8 mouse cellular contexts compared by ENCODE assay signal in the genomic region with DNA sequence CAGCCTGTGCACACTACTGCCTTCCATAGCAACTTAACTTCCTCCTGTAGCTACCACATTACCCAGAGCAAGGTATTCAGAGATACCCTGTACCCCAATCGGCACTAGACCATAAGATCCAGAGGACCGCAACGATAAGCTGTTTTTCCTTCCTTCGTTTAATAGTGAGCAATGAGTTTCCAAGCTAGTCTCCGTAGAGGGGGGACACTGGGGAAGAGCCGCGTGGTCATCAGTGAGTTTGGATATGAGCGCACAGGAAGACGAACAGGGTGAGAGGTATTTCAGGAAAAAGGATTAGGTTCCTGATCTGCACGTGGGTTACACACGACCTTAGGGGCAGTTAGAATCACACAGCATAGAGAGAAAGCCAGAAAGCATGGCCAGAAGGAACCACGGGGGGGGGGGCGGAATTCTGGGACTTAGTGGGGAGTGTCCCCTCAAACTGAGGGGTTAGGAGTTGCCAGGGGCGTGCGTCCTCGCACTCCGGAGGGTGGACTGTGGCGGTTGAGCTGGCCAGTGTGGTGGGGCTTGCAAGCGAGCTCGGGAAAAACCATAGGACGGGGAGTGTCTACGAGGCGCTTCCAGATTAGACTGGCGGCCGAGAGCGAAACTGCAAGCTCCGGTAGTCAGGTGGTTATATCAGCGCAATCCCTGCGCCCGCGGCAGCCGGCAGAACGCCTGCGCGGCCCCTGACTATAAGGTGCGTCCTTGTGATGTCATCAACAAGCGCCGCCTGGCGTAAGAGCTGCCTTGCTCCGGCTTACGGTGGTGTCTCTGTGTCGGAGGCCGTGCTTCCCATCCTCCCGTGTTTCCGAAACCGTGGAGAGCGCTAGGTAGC. TPM values are rescaled to one million over a fixed set of nuclear protein-coding genes. Genes with fewer than 3 reads are reported as not detected.
DNase-seq lines count a peak whose midpoint lies in the region; ATAC-seq and TF ChIP-seq lines count a peak whose summit lies in the region.

No protein-coding gene starts in this region.

- peak; percentile 89; the same call in 1 of the 2 replicates for TF ChIP-seq POLR2A in limb, embryonic 14.5 days (IDR thresholded peaks at IDR 0.05; ENCODE audit: borderline replicate concordance, extremely low read depth, insufficient read depth, insufficient read length)

- 0 out of 2 replicates have a peak, but pooled peaks cover 12% of the 10 kb centered on the region for H3K36me3 ChIP-seq in embryonic facial prominence, embryonic 14.5 days (ENCODE audit: control insufficient read depth, insufficient read depth, low read length)
- peaks cover 14% of the 10 kb centered on the region for H3K36me3 ChIP-seq in limb, embryonic 14.5 days (ENCODE audit: control insufficient read depth, insufficient read depth, low read length)
- H3K36me3 ChIP-seq in midbrain, postnatal 0 days (ENCODE audit: insufficient read depth, low read length) = peaks cover 19% of the 10 kb centered on the region

- peaks cover 7% of the 10 kb centered on the region; the same call in 1 of the 2 replicates for H3K4me1 ChIP-seq in embryonic facial prominence, embryonic 14.5 days (ENCODE audit: control insufficient read depth, insufficient read depth, low read length)
- peaks cover 7% of the 10 kb centered on the region for H3K4me1 ChIP-seq in limb, embryonic 14.5 days (ENCODE audit: control insufficient read depth, insufficient read depth, low read length)
- peaks cover 11% of the 10 kb centered on the region; the same call in 1 of the 2 replicates for H3K4me1 ChIP-seq in midbrain, postnatal 0 days (ENCODE audit: insufficient read depth, low read length)

- DNase-seq in 3T3-L1 (ENCODE audit: low read depth, low spot score) = peak; percentile 99
- peak; percentile 83 to 87 for DNase-seq in adrenal gland, postnatal 4 days (ENCODE audit: low spot score in 2 of 2)
- peak; percentile 99 for DNase-seq in embryonic facial prominence, embryonic 14.5 days (ENCODE audit: low spot score)
- DNase-seq in heart, adult 8-10 months (ENCODE audit: low spot score) = peak; percentile 94
- DNase-seq in kidney, adult 9 months = peak; percentile 96
- DNase-seq in limb, embryonic 14.5 days (ENCODE audit: low spot score) = peak; percentile 98
- DNase-seq in midbrain, postnatal 0 days (ENCODE audit: low spot score) = peak; percentile 99
- peak; percentile 85 to 92 for DNase-seq in spleen, postnatal 14 days (ENCODE audit: low spot score in 2 of 2)

- peak; percentile 75 for TF ChIP-seq CTCF in midbrain, postnatal 0 days (IDR thresholded peaks at IDR 0.05)

- H3K27me3 ChIP-seq in embryonic facial prominence, embryonic 14.5 days (replicated peaks; ENCODE audit: control insufficient read depth, insufficient read depth, low read length) = peaks cover 36% of the 10 kb centered on the region
- peaks cover 20% of the 10 kb centered on the region for H3K27me3 ChIP-seq in limb, embryonic 14.5 days (ENCODE audit: control insufficient read depth, insufficient read depth, low read length)
- peaks cover 9% of the 10 kb centered on the region for H3K27me3 ChIP-seq in midbrain, postnatal 0 days (ENCODE audit: insufficient read depth, low read length)

- peak overlapping the region; percentile 92 for H3K4me2 ChIP-seq in embryonic facial prominence, embryonic 14.5 days (ENCODE audit: low read depth, low read length)
- H3K4me2 ChIP-seq in limb, embryonic 14.5 days (replicated peaks; ENCODE audit: low read depth, low read length, severe bottlenecking) = peak overlapping the region; percentile 73
- peak overlapping the region; percentile 98 for H3K4me2 ChIP-seq in midbrain, postnatal 0 days (ENCODE audit: low read depth, low read length, poor library complexity, severe bottlenecking)

- no peaks in the 10 kb centered on the region; the same call in 1 of the 2 replicates for H3K9me3 ChIP-seq in embryonic facial prominence, embryonic 14.5 days (ENCODE audit: control insufficient read depth, low read length)
- H3K9me3 ChIP-seq in limb, embryonic 14.5 days (ENCODE audit: control insufficient read depth, low read length) = no peaks in the 10 kb centered on the region
- H3K9me3 ChIP-seq in midbrain, postnatal 0 days (ENCODE audit: low read length) = no peaks in the 10 kb centered on the region

- ATAC-seq in embryonic facial prominence, embryonic 14.5 days (ENCODE audit: low read depth) = peak; percentile 96
- peak; percentile 99 for ATAC-seq in limb, embryonic 14.5 days (ENCODE audit: low FRiP score, low read depth)
- peak; percentile 94 for ATAC-seq in midbrain, postnatal 0 days (ENCODE audit: low FRiP score)

- H3K9ac ChIP-seq in embryonic facial prominence, embryonic 14.5 days (ENCODE audit: low read depth, low read length) = peak overlapping the region; percentile 83
- H3K9ac ChIP-seq in limb, embryonic 14.5 days (ENCODE audit: low read depth, low read length, severe bottlenecking) = peak overlapping the region; percentile 83
- peak overlapping the region; percentile 81 for H3K9ac ChIP-seq in midbrain, postnatal 0 days (replicated peaks; ENCODE audit: low read length, poor library complexity, severe bottlenecking)

- 2% methylated on average over 45 of the region's 47 CpGs for WGBS in embryonic facial prominence, embryonic 14.5 days
- 3% methylated on average over 45 of the region's 47 CpGs for WGBS in limb, embryonic 14.5 days
- 1% methylated on average over 47 of the region's 47 CpGs for WGBS in midbrain, postnatal 0 days

- H3K4me3 ChIP-seq in embryonic facial prominence, embryonic 14.5 days (ENCODE audit: low read depth, low read length) = peak overlapping the region; percentile 63
- peak overlapping the region; percentile 75 for H3K4me3 ChIP-seq in limb, embryonic 14.5 days (replicated peaks; ENCODE audit: low read length)
- peak overlapping the region; percentile 59 for H3K4me3 ChIP-seq in midbrain, postnatal 0 days (ENCODE audit: low read depth, low read length)

- peak overlapping the region; percentile 86 for H3K27ac ChIP-seq in embryonic facial prominence, embryonic 14.5 days (replicated peaks; ENCODE audit: low read depth, low read length)
- H3K27ac ChIP-seq in limb, embryonic 14.5 days (replicated peaks; ENCODE audit: low read depth, low read length) = peak overlapping the region; percentile 67
- peak overlapping the region; percentile 89 for H3K27ac ChIP-seq in midbrain, postnatal 0 days (ENCODE audit: low read depth, low read length)

RNA-seq across cellular contexts. Expression of a gene that starts 6.5 kb away (rescaled TPM):
- 10 to 100 TPM; 98.4 to 98.6 TPM for total RNA-seq in adrenal gland, postnatal 4 days (2021)
- polyA plus RNA-seq in embryonic facial prominence, embryonic 14.5 days (2014; fragmentation: Nextera tagmentation; extraction: Ambion mirVana) = 56.6 and 60.3 TPM in 2 replicates
- 1 to 10 TPM; 4.6 to 7.9 (median 7.2) TPM for total RNA-seq in heart, adult 8-10 months (2022)
- polyA plus RNA-seq in limb, embryonic 14.5 days (2012; rRNA removed) = 55.0 and 68.0 TPM in 2 replicates
- polyA plus RNA-seq in limb, embryonic 14.5 days (2014; fragmentation: Nextera tagmentation; extraction: Ambion mirVana) = 70.4 and 73.9 TPM in 2 replicates
- 178 and 184 TPM in 2 replicates for total RNA-seq in midbrain, postnatal 0 days (2014; rRNA removed)
- 146 and 155 TPM in 2 replicates for polyA plus RNA-seq in midbrain, postnatal 0 days (2015; fragmentation: Nextera tagmentation; extraction: Ambion mirVana)

RNA-seq across cellular contexts. Expression of a gene that starts 6.7 kb away (rescaled TPM):
- not detected for total RNA-seq in adrenal gland, postnatal 4 days (2021)
- polyA plus RNA-seq in embryonic facial prominence, embryonic 14.5 days (2014; fragmentation: Nextera tagmentation; extraction: Ambion mirVana) = not detected in 2 replicates
- total RNA-seq in heart, adult 8-10 months (2022) = not detected
- polyA plus RNA-seq in limb, embryonic 14.5 days (2012; rRNA removed) = 0.10 TPM in 1 of 2 replicates, not detected in the other
- not detected in 2 replicates for polyA plus RNA-seq in limb, embryonic 14.5 days (2014; fragmentation: Nextera tagmentation; extraction: Ambion mirVana)
- total RNA-seq in midbrain, postnatal 0 days (2014; rRNA removed) = 0.61 TPM in 1 of 2 replicates, not detected in the other
- 0.31 and 0.52 TPM in 2 replicates for polyA plus RNA-seq in midbrain, postnatal 0 days (2015; fragmentation: Nextera tagmentation; extraction: Ambion mirVana)

RNA-seq across cellular contexts. Expression of a gene that starts 10.4 kb away (rescaled TPM):
- 10 to 100 TPM; 33.0 to 33.6 TPM for total RNA-seq in adrenal gland, postnatal 4 days (2021)
- polyA plus RNA-seq in embryonic facial prominence, embryonic 14.5 days (2014; fragmentation: Nextera tagmentation; extraction: Ambion mirVana) = 26.2 and 28.7 TPM in 2 replicates
- total RNA-seq in heart, adult 8-10 months (2022) = 10 to 100 TPM in 1 of 4 experiments, 1 to 10 TPM in 3; 8.0 to 10.1 (median 9.6) TPM
- 38.7 and 42.2 TPM in 2 replicates for polyA plus RNA-seq in limb, embryonic 14.5 days (2012; rRNA removed)
- 33.1 and 33.5 TPM in 2 replicates for polyA plus RNA-seq in limb, embryonic 14.5 days (2014; fragmentation: Nextera tagmentation; extraction: Ambion mirVana)
- 40.4 and 52.2 TPM in 2 replicates for total RNA-seq in midbrain, postnatal 0 days (2014; rRNA removed)
- polyA plus RNA-seq in midbrain, postnatal 0 days (2015; fragmentation: Nextera tagmentation; extraction: Ambion mirVana) = 41.3 and 43.4 TPM in 2 replicates

RNA-seq across cellular contexts. Expression of a gene that starts 23.1 kb away (rescaled TPM):
- total RNA-seq in adrenal gland, postnatal 4 days (2021) = not detected
- polyA plus RNA-seq in embryonic facial prominence, embryonic 14.5 days (2014; fragmentation: Nextera tagmentation; extraction: Ambion mirVana) = 0.13 TPM in 1 of 2 replicates, not detected in the other
- under 1 TPM in 1 of 4 experiments, not detected in 3; 0.20 TPM for total RNA-seq in heart, adult 8-10 months (2022)
- polyA plus RNA-seq in limb, embryonic 14.5 days (2012; rRNA removed) = not detected in 2 replicates
- 0.14 TPM in 1 of 2 replicates, not detected in the other for polyA plus RNA-seq in limb, embryonic 14.5 days (2014; fragmentation: Nextera tagmentation; extraction: Ambion mirVana)
- not detected in 2 replicates for total RNA-seq in midbrain, postnatal 0 days (2014; rRNA removed)
- not detected in 2 replicates for polyA plus RNA-seq in midbrain, postnatal 0 days (2015; fragmentation: Nextera tagmentation; extraction: Ambion mirVana)

RNA-seq across cellular contexts. Expression of a gene that starts 23.2 kb away (rescaled TPM):
- total RNA-seq in adrenal gland, postnatal 4 days (2021) = 10 to 100 TPM; 81.6 to 84.4 TPM
- 81.9 and 86.8 TPM in 2 replicates for polyA plus RNA-seq in embryonic facial prominence, embryonic 14.5 days (2014; fragmentation: Nextera tagmentation; extraction: Ambion mirVana)
- 10 to 100 TPM; 44.4 to 51.8 (median 48.7) TPM for total RNA-seq in heart, adult 8-10 months (2022)
- polyA plus RNA-seq in limb, embryonic 14.5 days (2012; rRNA removed) = 116 and 185 TPM in 2 replicates
- 90.2 and 95.8 TPM in 2 replicates for polyA plus RNA-seq in limb, embryonic 14.5 days (2014; fragmentation: Nextera tagmentation; extraction: Ambion mirVana)
- total RNA-seq in midbrain, postnatal 0 days (2014; rRNA removed) = 161 and 178 TPM in 2 replicates
- polyA plus RNA-seq in midbrain, postnatal 0 days (2015; fragmentation: Nextera tagmentation; extraction: Ambion mirVana) = 94.0 and 95.9 TPM in 2 replicates

Comparison
In these comparisons a context has a peak if more than half of its experiments do, and no peak if none do; other contexts are left out.
1. Peak in every context shown above with its lines: DNase-seq, ATAC-seq, H3K4me3 ChIP-seq and H3K27ac ChIP-seq.
2. RNA of a gene that starts 6.5 kb away (total RNA-seq): 178 to 184 TPM in midbrain, postnatal 0 days and 98.4 to 98.6 TPM in adrenal gland, postnatal 4 days; 4.6 to 7.9 TPM in heart, adult 8-10 months; every median in the first group is over 10 times any median in the second.